Mouse (Mus musculus) liver, embryonic 13.5 days (tissue): ENCODE measurements around the gene Rlbp1. TPM values are rescaled to one million over a fixed set of nuclear protein-coding genes. Genes with fewer than 3 reads are reported as not detected.

ENCODE experiments used
- polyA plus RNA-seq: library from polyadenylated mRNA; unstranded; fragments of >200 nt; fragmentation: Nextera tagmentation; extraction: Ambion mirVana; gene quantifications from 2 replicates; pipeline ENCODE4 v1.2.1, GENCODE M21; 2015

Gene Rlbp1
- polyA plus RNA-seq, 1 experiment from 2014 or later, result 0.06 TPM

Other genes with a start within 250 kb of the Rlbp1 start
- 58.9 and 63.7 TPM in 2 replicates for gene Mfge8, start 238.0 kb downstream of the Rlbp1 start, polyA plus RNA-seq
- 8.2 and 11.9 TPM in 2 replicates for gene Abhd2, start 113.8 kb downstream of the Rlbp1 start, polyA plus RNA-seq
- gene Fanci, start 4.9 kb upstream of the Rlbp1 start, polyA plus RNA-seq, result 9.2 and 11.3 TPM in 2 replicates
- 15.4 and 18.5 TPM in 2 replicates for gene Polg, start 79.3 kb upstream of the Rlbp1 start, polyA plus RNA-seq
- gene Rhcg, start 230.6 kb upstream of the Rlbp1 start, polyA plus RNA-seq, result 0.09 TPM in 1 of 2 replicates, not detected in the other